Mouse (Mus musculus): ENCODE results near the gene Brd4.

DNA sequence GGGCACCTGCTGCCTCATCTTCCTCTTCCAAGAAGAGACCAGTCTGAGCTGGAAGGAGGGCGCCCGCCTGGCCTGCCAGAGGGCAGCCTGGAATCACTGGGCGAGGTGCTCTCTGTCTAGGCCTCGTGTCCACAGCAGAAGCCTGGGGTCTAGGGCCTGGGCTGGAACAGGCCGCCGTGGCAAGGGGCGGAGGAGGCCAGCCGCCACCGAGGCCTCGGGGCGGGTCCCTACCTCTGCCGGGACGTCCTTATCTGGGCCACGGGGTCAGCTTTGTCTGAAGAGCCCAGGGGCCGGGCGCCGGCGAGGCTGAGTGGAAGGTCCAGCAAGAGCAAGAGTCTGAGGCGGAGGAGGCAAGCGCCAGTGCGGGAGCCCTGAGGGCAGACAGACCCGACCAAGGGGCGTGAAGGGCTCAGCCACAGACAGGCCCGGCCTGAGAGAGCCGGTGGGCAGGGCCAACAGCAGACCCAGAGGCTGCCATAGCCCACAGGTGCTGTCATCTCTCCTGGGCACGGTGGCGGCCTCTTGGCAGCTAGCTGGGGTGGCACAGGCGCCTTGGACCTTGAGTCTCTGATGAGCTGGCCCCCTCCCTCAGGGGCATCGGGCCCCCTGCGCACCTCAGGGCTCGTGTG lies 49.3 kb upstream of the Brd4 start:
- TF ChIP-seq CTCF (IDR thresholded peaks at IDR 0.05; ENCODE audit: low read depth), result no peak
- TF ChIP-seq EP300 (optimal IDR thresholded peaks at IDR 0.05), result no peak
